Mouse (Mus musculus) myocyte (in vitro differentiated cells): ENCODE results near the gene Gm19426.

Source experiments
- CEBPB ChIP-seq: IDR thresholded peaks from 2 replicates; pipeline ENCODE4 v1.6.1; 2011; ENCODE audit warnings: mild to moderate bottlenecking, moderate library complexity; ENCODE audit not compliant: poor library complexity, insufficient read depth, severe bottlenecking
- E2F4 ChIP-seq: IDR thresholded peaks from one replicate; pipeline ENCODE4 v1.6.1; 2011; ENCODE audit warnings: mild to moderate bottlenecking, control low read depth, moderate library complexity; ENCODE audit not compliant: insufficient read depth
- MAX ChIP-seq: IDR thresholded peaks from one replicate; pipeline ENCODE4 v1.6.1; 2011; ENCODE audit warnings: low read depth, mild to moderate bottlenecking, control low read depth
- MYOD1 ChIP-seq, 3 experiments: IDR thresholded peaks; one replicate each; pipeline ENCODE4 v1.6.1; 2011; ENCODE audit warnings: control low read depth in 2 of 3, low read depth in 2 of 3, mild to moderate bottlenecking in 2 of 3, moderate library complexity in 1 of 3; ENCODE audit not compliant: insufficient read length in 2 of 3, control insufficient read depth in 1 of 3
- MYOG ChIP-seq, 3 experiments: IDR thresholded peaks; one replicate each; pipeline ENCODE4 v1.6.1; 2011; ENCODE audit warnings: control low read depth in 2 of 3, low read depth in 2 of 3, mild to moderate bottlenecking in 2 of 3; ENCODE audit not compliant: insufficient read length in 2 of 3, control insufficient read depth in 1 of 3, insufficient read depth in 1 of 3
- POLR2A ChIP-seq: IDR thresholded peaks from one replicate; pipeline ENCODE4 v1.6.1; 2011; ENCODE audit warnings: low read depth, mild to moderate bottlenecking, control low read depth, moderate library complexity; ENCODE audit not compliant: insufficient read length
- POLR2AphosphoS2 ChIP-seq: IDR thresholded peaks from one replicate; pipeline ENCODE4 v1.6.1; 2011; ENCODE audit warnings: low read depth, control low read depth; ENCODE audit not compliant: insufficient read length
- TCF12 ChIP-seq: IDR thresholded peaks from one replicate; pipeline ENCODE4 v1.6.1; 2011; ENCODE audit warnings: mild to moderate bottlenecking, control low read depth; ENCODE audit not compliant: poor library complexity, insufficient read depth, severe bottlenecking
- TCF3 ChIP-seq: IDR thresholded peaks from one replicate; pipeline ENCODE4 v1.6.1; 2011; ENCODE audit warnings: low read depth, control low read depth; ENCODE audit not compliant: insufficient read length
- USF1 ChIP-seq: IDR thresholded peaks from one replicate; pipeline ENCODE4 v1.6.1; 2011; ENCODE audit warnings: low read depth, mild to moderate bottlenecking, control low read depth, moderate library complexity

- no peak for TF ChIP-seq MAX
- no peak for TF ChIP-seq E2F4
- TF ChIP-seq MYOG (IDR thresholded peaks at IDR 0.05; ENCODE audit: control insufficient read depth in 1 of 3, insufficient read depth in 1 of 3, insufficient read length in 2 of 3, low read depth in 2 of 3), result no peak
- TF ChIP-seq POLR2A, result no peak
- no peak for TF ChIP-seq CEBPB
- TF ChIP-seq POLR2AphosphoS2, result no peak
- TF ChIP-seq TCF3, result no peak
- no peak for TF ChIP-seq TCF12
- no peak for TF ChIP-seq MYOD1 (IDR thresholded peaks at IDR 0.05; ENCODE audit: control insufficient read depth in 1 of 3, insufficient read length in 2 of 3, low read depth in 2 of 3)
- no peak for TF ChIP-seq USF1
Measured at GRCm38 (mm10) chr2:84762295-84762694, 18.8 kb upstream of the Gm19426 start.
